Mouse (Mus musculus) intestine, embryonic 15.5 days (tissue): ENCODE measurements around the gene Hormad1. TPM values are rescaled to one million over a fixed set of nuclear protein-coding genes. Genes with fewer than 3 reads are reported as not detected.
A peak's percentile ranks its signal among the peaks of the same experiment; 100 is the strongest.

Source experiments
- ATAC-seq: fragments of 200-750 bp; cut with Nextera tagmentation; 2 replicates; pipeline ENCODE4 v1.8.0; 2017; ENCODE audit warnings: moderate TSS enrichment, moderate library complexity
- H3K27ac ChIP-seq: fragments of 300-500 bp; sonication (generic); 2 replicates; pipeline ENCODE4 v1.5.1; 2015; ENCODE audit warnings: mild to moderate bottlenecking, inconsistent platforms
- H3K27me3 ChIP-seq: fragments of 300-500 bp; sonication (generic); replicated peaks from 2 replicates; pipeline ENCODE4 v1.6.1; 2015; ENCODE audit warnings: inconsistent platforms
- H3K36me3 ChIP-seq: fragments of 300-500 bp; sonication (generic); 2 replicates; pipeline ENCODE4 v1.6.1; 2015; ENCODE audit warnings: inconsistent platforms
- H3K4me1 ChIP-seq: fragments of 300-500 bp; sonication (generic); replicated peaks from 2 replicates; pipeline ENCODE4 v1.6.1; 2015; ENCODE audit warnings: inconsistent platforms
- H3K4me2 ChIP-seq: fragments of 300-500 bp; sonication (generic); replicated peaks from 2 replicates; pipeline ENCODE4 v1.6.1; 2015; ENCODE audit warnings: mild to moderate bottlenecking, inconsistent platforms
- H3K4me3 ChIP-seq: fragments of 300-500 bp; sonication (generic); replicated peaks from 2 replicates; pipeline ENCODE4 v1.5.1; 2015; ENCODE audit warnings: inconsistent platforms
- H3K9ac ChIP-seq: fragments of 300-500 bp; sonication (generic); 2 replicates; pipeline ENCODE4 v1.6.1; 2015; ENCODE audit warnings: inconsistent platforms
- H3K9me3 ChIP-seq: fragments of 300-500 bp; sonication (generic); 2 replicates; pipeline ENCODE4 v1.6.1; 2016; ENCODE audit warnings: inconsistent platforms
- WGBS: fragments of 180-500 bp; shearing (Covaris S2); methylation state at CpG from one replicate; pipeline ENCODE4 v1.1.7; 2015; 5-methylcytosine and 5-hydroxymethylcytosine counted together
- polyA plus RNA-seq: library from polyadenylated mRNA; unstranded; fragments of >200 nt; fragmentation: Nextera tagmentation; extraction: Ambion mirVana; gene quantifications from 2 replicates; pipeline ENCODE4 v1.2.1, GENCODE M21; 2015

Gene Hormad1
- polyA plus RNA-seq, 1 experiment from 2014 or later, result not detected

DNA sequence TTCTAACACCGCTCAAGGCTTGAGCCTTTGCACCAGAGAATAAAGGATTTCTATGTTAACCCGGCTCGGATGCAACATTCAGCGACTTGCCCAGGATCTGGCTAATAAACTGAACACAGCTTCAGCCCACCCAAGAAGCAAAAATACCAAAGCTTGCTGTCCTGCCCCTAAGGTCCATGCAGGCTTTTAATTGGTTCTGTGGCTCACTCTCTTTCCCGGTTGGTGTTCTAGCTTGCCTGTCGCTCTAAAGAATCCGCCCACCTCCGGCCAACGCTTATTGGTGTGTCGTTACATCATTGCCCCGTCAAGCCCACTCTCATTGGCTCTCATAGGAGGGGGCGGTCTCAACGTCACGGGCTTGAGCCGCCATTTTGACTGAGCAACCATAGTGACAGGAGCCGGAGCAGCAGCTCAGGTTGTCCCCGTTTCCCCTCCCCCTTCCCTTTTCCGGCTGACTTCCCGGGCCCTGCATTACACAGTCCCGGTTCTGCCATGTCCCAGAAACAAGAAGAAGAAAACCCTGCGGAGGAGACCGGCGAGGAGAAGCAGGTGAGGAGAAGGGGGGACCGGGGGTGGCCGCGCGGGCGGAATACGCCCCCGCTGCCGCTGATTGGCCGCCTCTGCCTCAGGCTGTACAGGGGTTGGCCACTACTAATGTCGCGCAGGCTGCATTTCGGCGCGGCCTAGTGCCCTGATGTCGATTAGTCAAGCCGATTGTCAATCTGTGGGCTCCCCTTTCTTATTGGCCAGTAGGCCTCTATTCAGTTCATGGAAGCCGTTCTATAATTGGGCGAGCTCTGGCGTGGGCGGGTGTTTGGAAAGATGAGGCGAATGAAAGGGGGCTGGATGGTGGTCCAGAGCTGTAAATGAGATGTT lies 65.4 kb downstream of the Hormad1 start, which contains the start of gene Ensa:
Gene Ensa (plus strand): TSS at position 366 of the 876 bp plus-strand sequence.
- no peaks in the 10 kb centered on the region for H3K27me3 ChIP-seq
- H3K4me3 ChIP-seq, result peak within 1 kb of the TSS; percentile 65
- under 1% methylated on average over 44 of the region's 44 CpGs for WGBS
- peak within 1 kb of the TSS; percentile 86 for H3K27ac ChIP-seq
- peak within 1 kb of the TSS; percentile 64 for H3K4me2 ChIP-seq
- ATAC-seq, result peak; percentile 99
- H3K9me3 ChIP-seq, result no peaks in the 10 kb centered on the region
- peaks cover 20% of the 10 kb centered on the region for H3K36me3 ChIP-seq
- H3K4me1 ChIP-seq, result 0 out of 2 replicates have a peak, but pooled peaks cover 7% of the 10 kb centered on the region
- H3K9ac ChIP-seq, result peak within 1 kb of the TSS; percentile 63

- Histone ChIP-seq H3K36me3 (peaks cover 25% of the 10 kb centered on the region), H3K27ac (no peak overlapping the region), H3K9me3 (no peaks in the 10 kb centered on the region), H3K4me1 (0 out of 2 replicates have a peak, but pooled peaks cover 7% of the 10 kb centered on the region), H3K9ac (no peak overlapping the region), H3K4me3 (no peak overlapping the region), H3K4me2 (no peak overlapping the region), H3K27me3 (no peaks in the 10 kb centered on the region)
- WGBS, result 86% methylated on average over 5 of the region's 5 CpGs
- ATAC-seq, result no peak
Observed at GRCm38 (mm10) chr3:95627763-95628162, 68.3 kb downstream of the Hormad1 start.

DNA sequence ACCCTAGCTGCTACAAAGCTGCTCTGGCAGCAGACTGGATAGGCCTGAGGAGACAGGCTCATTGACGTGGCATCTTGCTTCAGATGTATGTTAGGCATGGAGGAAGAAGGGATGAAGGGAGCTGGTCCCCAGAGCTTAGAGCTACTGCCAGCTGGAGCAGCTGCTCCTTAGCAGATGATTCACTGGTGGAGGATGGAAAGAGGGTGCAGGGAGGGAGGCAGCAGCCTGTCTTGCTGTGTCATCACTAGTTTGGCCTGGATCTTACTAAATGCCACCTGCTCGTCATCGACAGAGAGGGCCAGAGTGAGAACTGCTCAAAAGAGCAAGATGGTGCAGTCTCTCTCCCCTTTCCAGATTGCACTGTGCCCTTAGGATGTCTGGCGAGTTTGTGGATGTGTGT lies 70.3 kb downstream of the Hormad1 start:
- peaks cover 29% of the 10 kb centered on the region for H3K36me3 ChIP-seq
- no peak overlapping the region for H3K9ac ChIP-seq

GRCm38 (mm10) chr3:95630856-95631255 lies 71.4 kb downstream of the Hormad1 start:
- peaks cover 29% of the 10 kb centered on the region for H3K36me3 ChIP-seq
- ATAC-seq, result no peak
- H3K27me3 ChIP-seq, result no peaks in the 10 kb centered on the region
- no peak overlapping the region for H3K27ac ChIP-seq
- no peak overlapping the region for H3K9ac ChIP-seq
- no peaks in the 10 kb centered on the region for H3K9me3 ChIP-seq
- 77% methylated on average over 3 of the region's 3 CpGs for WGBS
- H3K4me2 ChIP-seq, result no peak overlapping the region
- H3K4me1 ChIP-seq, result 0 out of 2 replicates have a peak, but pooled peaks cover 5% of the 10 kb centered on the region
- no peak overlapping the region for H3K4me3 ChIP-seq

More for the DNA sequence above, 70.3 kb downstream of the Hormad1 start:
- no peak for ATAC-seq
- H3K4me1 ChIP-seq, result 0 out of 2 replicates have a peak, but pooled peaks cover 7% of the 10 kb centered on the region
- no peaks in the 10 kb centered on the region for H3K9me3 ChIP-seq
- H3K27ac ChIP-seq, result no peak overlapping the region
- no peaks in the 10 kb centered on the region for H3K27me3 ChIP-seq
- H3K4me2 ChIP-seq, result no peak overlapping the region
- WGBS, result 75% methylated on average over 4 of the region's 4 CpGs
- H3K4me3 ChIP-seq, result no peak overlapping the region

DNA sequence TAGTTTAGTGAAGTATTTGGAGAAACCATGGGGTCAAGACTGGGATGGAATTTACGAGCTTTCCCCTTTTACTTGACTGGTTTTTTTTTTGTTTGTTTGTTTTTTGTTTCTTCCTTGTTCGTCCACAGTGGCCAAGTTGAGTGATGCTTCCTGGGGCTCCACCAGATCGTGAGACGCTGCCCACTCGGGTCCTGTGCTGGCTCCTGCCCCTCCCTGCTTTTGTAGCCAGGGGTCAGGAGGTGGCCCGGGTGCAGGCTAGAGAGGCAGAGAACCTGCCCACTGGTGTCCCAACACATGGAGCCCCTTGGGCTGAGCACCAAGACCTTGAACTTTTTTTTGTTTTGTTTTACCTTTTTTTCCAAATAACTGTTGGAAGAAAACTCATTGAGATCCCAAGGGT lies 71.8 kb downstream of the Hormad1 start:
- Histone ChIP-seq H3K36me3 (peaks cover 29% of the 10 kb centered on the region), H3K9me3 (no peaks in the 10 kb centered on the region), H3K4me3 (no peak overlapping the region), H3K9ac (no peak overlapping the region), H3K4me2 (no peak overlapping the region), H3K27me3 (no peaks in the 10 kb centered on the region), H3K4me1 (peaks cover under 1% of the 10 kb centered on the region; the same call in 1 of the 2 replicates), H3K27ac (no peak overlapping the region)
- ATAC-seq, result no peak
- WGBS, result 58% methylated on average over 6 of the region's 6 CpGs

DNA sequence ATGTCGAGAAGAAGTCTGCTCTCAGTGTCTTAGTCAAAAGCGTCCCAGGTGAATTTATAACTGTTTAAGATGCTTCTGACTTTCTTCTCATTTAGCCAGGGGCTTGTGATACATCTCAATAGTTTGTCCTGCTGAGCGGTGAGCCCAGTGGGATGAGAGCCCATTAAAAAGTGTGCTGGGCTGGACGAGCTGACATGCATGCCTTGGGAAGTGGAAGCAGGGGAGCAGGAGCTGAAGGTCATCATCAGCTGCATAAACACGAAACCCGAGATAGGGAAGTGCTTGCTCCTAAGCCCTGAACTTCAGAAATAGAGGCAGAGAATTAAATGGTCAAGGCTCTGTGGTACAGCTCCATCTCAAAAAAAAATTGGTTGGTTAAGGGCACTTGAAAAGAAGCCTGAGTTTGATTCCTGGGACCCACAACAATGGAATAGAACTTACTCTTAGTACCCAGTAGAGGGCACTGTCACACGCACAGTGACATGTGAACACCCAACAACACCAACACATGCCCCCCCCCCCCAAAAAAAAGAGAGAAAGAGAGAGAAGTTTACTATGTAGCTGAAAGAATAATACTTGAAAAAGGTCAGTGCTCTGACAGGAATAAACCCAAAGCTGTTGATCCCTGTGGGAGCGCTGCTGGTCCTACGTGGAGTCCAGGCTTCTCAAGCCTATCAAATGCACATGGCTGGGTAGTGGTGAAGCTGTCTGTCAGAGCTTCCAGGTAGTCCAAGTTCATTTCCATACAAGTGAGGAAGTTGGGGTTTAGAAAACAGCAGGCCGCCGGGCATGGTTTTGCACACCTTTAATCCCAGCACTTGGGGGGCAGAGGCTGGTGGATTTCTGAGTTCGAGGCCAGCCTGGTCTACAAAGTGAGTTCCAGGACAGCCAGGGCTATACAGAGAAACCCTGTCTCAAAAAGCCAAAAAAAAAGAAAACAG lies 73.4 kb downstream of the Hormad1 start:
- Histone ChIP-seq H3K27me3 (no peaks in the 10 kb centered on the region), H3K4me2 (no peak overlapping the region), H3K27ac (no peak overlapping the region), H3K9ac (no peak overlapping the region), H3K4me1 (no peaks in the 10 kb centered on the region; the same call in 1 of the 2 replicates), H3K36me3 (peaks cover 20% of the 10 kb centered on the region; the same call in 1 of the 2 replicates), H3K4me3 (no peak overlapping the region), H3K9me3 (no peaks in the 10 kb centered on the region)
- 63% methylated on average over 12 of the region's 12 CpGs for WGBS
- ATAC-seq, result no peak; the same call in 1 of the 2 replicates

DNA sequence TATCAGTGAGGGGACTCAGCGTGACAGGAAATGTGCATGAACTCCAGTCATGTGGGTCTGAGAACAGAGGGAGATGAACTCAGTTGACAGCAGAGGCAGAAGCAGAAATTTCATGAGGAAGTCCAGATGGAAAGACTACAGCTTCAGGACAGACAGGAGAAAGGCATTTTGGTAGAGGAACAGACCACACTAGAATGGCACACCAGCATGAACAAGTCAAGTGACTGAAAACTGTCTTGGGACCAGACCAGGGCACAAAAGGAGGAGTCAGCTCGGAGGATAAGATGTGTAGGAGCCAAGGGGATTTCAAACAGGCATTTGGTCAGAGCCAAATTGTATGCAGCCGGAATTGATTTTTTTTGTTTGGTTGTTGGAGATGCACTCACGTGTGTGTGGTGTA lies 76.2 kb downstream of the Hormad1 start:
- H3K27ac ChIP-seq, result no peak overlapping the region
- 58% methylated on average over 4 of the region's 4 CpGs for WGBS
- no peak overlapping the region for H3K4me2 ChIP-seq
- H3K27me3 ChIP-seq, result no peaks in the 10 kb centered on the region
- peaks cover 9% of the 10 kb centered on the region; the same call in 1 of the 2 replicates for H3K36me3 ChIP-seq
- no peaks in the 10 kb centered on the region for H3K9me3 ChIP-seq
- ATAC-seq, result no peak
- H3K9ac ChIP-seq, result no peak overlapping the region
- H3K4me1 ChIP-seq, result no peaks in the 10 kb centered on the region; the same call in 1 of the 2 replicates
- no peak overlapping the region for H3K4me3 ChIP-seq

DNA sequence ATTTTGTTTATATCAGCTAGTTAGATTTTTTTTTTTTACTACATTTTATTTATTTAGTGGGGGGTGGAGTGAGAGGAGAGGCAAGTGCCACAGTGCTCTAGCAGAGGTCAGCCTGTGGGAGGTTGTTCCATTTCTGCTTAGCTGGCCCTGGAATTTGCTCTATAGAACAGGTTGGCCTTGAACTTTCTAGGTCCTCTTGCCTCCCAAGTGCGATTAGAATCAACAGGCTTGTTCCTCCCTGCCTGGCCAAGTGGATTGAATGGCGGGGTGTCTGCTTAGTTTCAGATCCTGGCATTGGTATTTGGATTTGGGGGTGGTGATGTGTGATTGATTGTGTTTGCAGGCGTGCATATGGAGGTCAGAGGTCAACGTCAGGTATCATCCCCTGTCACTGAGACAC lies 76.6 kb downstream of the Hormad1 start:
- peaks cover 9% of the 10 kb centered on the region; the same call in 1 of the 2 replicates for H3K36me3 ChIP-seq
- H3K27ac ChIP-seq, result no peak overlapping the region
- H3K4me3 ChIP-seq, result no peak overlapping the region
- no peak for ATAC-seq
- no peak overlapping the region for H3K4me2 ChIP-seq
- H3K9me3 ChIP-seq, result no peaks in the 10 kb centered on the region
- H3K4me1 ChIP-seq, result no peaks in the 10 kb centered on the region; the same call in 1 of the 2 replicates
- 60% methylated on average over 4 of the region's 4 CpGs for WGBS
- no peaks in the 10 kb centered on the region for H3K27me3 ChIP-seq
- H3K9ac ChIP-seq, result no peak overlapping the region

Other genes starting within 250 kb of the Hormad1 start
- 146 and 148 TPM in 2 replicates for gene Cers2, start 244.9 kb upstream of the Hormad1 start, polyA plus RNA-seq
- gene Setdb1, start 202.5 kb upstream of the Hormad1 start, polyA plus RNA-seq, result 29.2 and 31.2 TPM in 2 replicates
- not detected in 2 replicates for gene 4930558C23Rik, start 156.8 kb upstream of the Hormad1 start, polyA plus RNA-seq
- gene Arnt, start 125.3 kb upstream of the Hormad1 start, polyA plus RNA-seq, result 32.8 and 34.6 TPM in 2 replicates
- gene Ctsk, start 60.4 kb upstream of the Hormad1 start, polyA plus RNA-seq, result 8.5 and 9.5 TPM in 2 replicates
- 28.2 and 29.6 TPM in 2 replicates for gene Ctss, start 32.9 kb upstream of the Hormad1 start, polyA plus RNA-seq
- gene Golph3l, start 29.3 kb downstream of the Hormad1 start, polyA plus RNA-seq, result 40.2 and 41.4 TPM in 2 replicates
- gene Ensa, start 65.3 kb downstream of the Hormad1 start, polyA plus RNA-seq, result 65.1 and 69.0 TPM in 2 replicates
- 50.5 and 52.3 TPM in 2 replicates for gene Mcl1, start 99.1 kb downstream of the Hormad1 start, polyA plus RNA-seq
- 2.3 and 3.0 TPM in 2 replicates for gene Adamtsl4, start 128.2 kb downstream of the Hormad1 start, polyA plus RNA-seq
- gene Ecm1, start 179.9 kb downstream of the Hormad1 start, polyA plus RNA-seq, result 20.2 and 20.9 TPM in 2 replicates
- gene Tars2, start 200.5 kb downstream of the Hormad1 start, polyA plus RNA-seq, result 54.4 and 54.5 TPM in 2 replicates